Mouse (Mus musculus): ENCODE data around the gene Tspyl4.
A peak's percentile ranks its signal among the peaks of the same experiment; 100 is the strongest.

Tspyl4 gene

GRCm38 (mm10) chr10:34320809-34321208, 23.6 kb downstream of the Tspyl4 start:
- DNase-seq (ENCODE audit: extremely low spot score) = no peak

GRCm38 (mm10) chr10:34326701-34327100, 29.5 kb downstream of the Tspyl4 start:
- peak; percentile 8 for DNase-seq (ENCODE audit: extremely low spot score)

GRCm38 (mm10) chr10:34327144-34327543, 29.9 kb downstream of the Tspyl4 start:
- no peak for DNase-seq (ENCODE audit: extremely low spot score)

- DNase-seq (ENCODE audit: extremely low spot score) = peak; percentile 39
Observed at GRCm38 (mm10) chr10:34328310-34328709, 31.1 kb downstream of the Tspyl4 start.

- no peak for DNase-seq (ENCODE audit: extremely low spot score)
Observed at GRCm38 (mm10) chr10:34341014-34341413, 43.8 kb downstream of the Tspyl4 start.

- DNase-seq (ENCODE audit: extremely low spot score) = no peak
Observed at GRCm38 (mm10) chr10:34341886-34342285, 44.6 kb downstream of the Tspyl4 start.

All from embryo, embryonic 9.5 days (tissue).